Mouse (Mus musculus) layer of hippocampus, adult 8-10 months (tissue): ENCODE data around the gene Tnfrsf26. TPM values are rescaled to one million over a fixed set of nuclear protein-coding genes. Genes with fewer than 3 reads are reported as not detected.
"Not testable (repeated sequence)": the region's sequence is repeated elsewhere in the genome, so short reads cannot be mapped to it uniquely, and the experiment has no call there.

Source experiments
- DNase-seq, 2 experiments: peaks; one replicate each; pipeline ENCODE4 v3.0.0; 2022; ENCODE audit warnings: low spot score in 2 of 2
- total RNA-seq, 4 experiments: library from RNA; stranded (reverse); gene quantifications; 2 replicates each; pipeline ENCODE4 v1.2.4; 2022

Gene Tnfrsf26
- under 1 TPM in 2 of 4 experiments, not detected in 2; 0.16 to 0.32 TPM for total RNA-seq

DNA sequence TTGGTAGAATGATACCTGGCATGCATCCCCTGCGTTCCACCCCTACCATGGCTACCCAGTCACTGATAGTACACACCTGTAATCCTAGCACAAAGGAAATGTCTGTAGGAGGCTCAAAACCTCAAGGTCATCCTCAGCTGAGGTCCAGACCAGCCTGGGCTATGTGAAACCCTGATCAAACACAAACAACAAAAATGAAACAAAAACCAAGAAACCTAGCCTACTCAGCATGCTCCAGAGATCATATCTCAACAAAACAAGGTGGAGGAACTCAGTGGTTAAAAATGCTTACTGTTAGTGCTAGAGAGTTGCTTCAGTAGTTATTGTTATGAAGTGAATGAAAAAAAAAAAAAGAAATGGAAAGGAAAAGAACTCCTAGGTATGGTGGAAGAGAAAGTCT lies at the start of gene Tnfrsf26:
Gene Tnfrsf26 (minus strand): TSS at position 183 of the 400 bp plus-strand sequence.
- DNase-seq, result no peak

DNA sequence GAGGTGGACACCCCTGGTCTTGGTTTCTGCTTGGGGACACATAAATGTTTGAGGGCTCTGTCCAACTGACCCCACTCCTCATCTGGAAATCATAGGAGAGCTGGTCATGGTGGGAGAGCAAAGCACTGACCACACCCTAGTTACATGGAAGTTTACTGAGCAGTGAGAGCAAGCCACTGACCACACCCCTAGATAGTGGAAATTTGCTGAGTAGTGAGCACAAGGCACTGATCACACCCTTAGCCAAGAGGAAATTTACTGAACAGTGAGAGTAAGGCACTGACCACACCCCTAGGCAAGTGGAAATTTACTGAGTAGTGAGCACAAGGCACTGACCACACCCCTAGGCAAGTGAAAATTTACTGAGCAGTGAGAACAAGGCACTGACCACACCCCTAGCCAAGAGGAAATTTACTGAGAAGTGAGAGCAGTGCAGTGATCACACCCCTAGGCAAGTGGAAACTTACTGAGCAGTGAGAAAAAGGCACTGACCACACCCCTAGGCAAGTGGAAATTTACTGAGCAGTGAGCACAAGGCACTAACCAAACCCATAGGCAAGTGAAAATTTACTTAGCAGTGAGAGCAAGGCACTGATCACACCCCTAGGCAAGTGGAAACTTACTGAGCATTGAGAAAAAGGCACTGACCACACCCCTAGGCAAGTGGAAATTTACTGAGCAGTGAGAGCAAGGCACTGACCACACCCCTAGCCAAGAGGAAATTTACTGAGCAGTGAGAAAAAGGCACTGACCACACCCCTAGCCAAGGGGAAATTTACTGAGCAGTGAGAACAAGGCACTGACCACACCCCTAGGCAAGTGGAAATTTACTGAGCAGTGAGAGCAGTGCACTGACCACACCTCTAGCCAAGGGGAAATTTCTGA lies 38.1 kb upstream of the Tnfrsf26 start:
- DNase-seq, result no peak

DNA sequence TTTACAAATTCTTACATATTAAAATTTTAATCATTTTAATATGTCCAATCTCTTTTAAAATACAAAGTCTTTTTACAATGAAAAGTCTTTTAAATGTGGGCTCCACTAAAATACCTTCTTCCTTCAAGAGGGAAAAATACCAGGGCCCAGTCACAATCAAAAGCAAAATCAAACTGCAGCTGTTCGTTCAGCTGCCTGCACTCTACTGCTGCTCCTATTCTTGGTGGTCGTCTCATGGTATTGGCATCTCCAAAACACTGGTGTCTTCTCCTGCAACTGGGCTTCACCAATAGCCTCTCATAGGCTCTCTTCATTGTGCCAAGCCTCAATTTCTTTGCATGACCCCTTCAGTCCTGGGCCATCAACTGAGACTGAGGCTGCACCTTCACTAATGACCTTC lies 34.9 kb upstream of the Tnfrsf26 start:
- no peak for DNase-seq

DNA sequence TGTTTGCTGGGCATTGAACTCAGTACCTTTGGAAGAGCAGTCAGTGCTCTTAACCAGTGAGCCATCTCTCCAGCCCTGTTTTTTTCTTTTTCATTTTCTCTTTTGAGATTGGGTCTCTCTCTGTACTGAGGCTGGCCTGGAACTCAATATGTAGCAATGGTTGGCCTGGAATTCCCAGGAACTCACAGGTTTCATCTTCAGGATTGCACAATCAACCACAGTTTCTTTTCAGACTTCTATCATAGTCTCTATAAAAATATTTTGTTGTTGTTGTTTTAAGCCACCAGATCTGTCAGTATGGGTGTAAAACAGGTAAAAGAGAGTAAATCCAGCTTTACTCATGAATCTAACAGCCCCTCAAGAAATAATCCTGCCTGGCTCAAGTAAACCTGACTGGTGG lies 32.3 kb upstream of the Tnfrsf26 start:
- no peak for DNase-seq

DNA sequence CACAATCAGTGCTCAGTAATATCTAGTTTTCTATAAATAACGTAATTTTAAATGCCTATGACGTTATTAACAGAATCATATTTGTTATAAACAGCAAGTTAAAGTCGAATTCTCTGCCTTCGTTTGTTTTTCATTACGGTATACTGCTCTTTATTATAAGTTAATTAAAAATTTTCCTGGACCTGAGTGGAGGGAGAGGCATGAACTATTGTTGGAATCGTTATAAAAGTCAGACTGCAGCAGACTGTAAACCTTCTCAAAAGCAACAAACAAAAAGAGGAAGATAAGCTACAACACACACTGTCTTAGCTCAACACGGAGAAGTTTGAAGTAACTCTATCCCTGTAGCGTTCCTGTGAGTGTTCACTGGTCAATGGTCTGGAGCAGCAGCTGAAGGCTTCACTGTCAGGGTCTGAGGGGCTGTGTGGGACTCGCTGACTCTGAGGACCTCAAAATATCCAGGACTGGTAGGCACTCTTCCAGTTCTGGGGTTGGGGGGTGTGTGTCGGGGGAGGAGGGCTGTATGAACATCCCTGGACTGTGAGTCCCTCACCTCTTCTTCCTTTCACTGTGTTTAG lies 21.3 kb upstream of the Tnfrsf26 start:
- DNase-seq, result not testable (repeated sequence)

DNA sequence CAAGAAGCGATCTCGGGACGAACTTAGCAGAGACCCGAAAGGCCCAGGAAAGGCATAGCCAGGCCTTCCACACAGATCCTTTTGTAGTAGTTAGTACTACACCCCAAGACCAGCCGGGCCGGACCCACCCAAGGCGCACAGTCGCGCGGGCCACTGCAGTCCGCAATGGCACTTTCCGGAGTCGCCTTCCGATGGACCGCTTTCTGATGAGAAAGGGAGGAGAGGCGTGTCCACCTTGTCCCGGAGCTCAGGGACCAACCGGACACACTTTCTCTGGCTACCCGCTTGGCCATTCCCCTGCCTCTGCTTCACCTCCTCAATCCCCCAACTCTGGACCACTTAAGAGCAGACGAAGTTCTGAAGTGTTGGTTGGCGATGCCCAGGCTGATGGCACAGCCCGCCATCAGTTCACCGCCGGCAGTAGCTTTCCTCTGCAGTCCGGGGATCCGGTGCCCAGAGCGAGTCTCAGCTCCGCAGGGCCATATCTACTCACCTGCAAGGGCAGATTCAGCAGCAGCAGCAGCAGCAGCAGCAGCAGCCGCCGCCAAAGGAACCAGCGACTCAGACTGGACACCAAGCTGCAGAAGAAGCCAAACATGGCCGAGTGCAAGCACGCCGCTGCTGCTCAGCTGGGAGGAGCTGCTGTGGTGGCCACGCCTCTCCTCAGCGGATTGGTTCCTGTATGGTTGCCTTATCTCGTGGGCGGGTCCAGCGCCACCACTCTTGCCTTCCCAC lies 20.7 kb upstream of the Tnfrsf26 start, which contains the start of gene Tnfrsf22:
Gene Tnfrsf22 (minus strand): TSS at position 628 of the 735 bp plus-strand sequence.
- DNase-seq, result peak; percentile 60 to 71

DNA sequence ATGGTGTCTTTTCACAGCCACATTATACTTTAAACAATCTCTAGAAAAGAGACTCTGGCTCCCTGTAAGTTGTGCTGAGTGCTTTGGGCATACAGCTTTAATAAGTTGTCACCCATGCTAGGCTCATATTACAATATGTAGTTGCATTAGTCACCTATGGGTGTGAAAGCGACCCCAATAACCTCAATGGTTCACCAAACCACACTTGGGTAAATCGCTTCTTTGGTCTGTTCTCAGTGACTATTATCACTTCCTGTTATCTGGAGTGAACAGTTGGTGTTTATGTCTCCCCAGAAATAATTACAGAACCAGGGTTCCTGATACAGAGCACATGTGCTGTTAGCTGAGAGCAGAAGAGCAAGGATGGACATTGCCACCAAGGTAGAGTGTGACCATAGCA lies 15.4 kb upstream of the Tnfrsf26 start:
- DNase-seq, result not testable (repeated sequence)

DNA sequence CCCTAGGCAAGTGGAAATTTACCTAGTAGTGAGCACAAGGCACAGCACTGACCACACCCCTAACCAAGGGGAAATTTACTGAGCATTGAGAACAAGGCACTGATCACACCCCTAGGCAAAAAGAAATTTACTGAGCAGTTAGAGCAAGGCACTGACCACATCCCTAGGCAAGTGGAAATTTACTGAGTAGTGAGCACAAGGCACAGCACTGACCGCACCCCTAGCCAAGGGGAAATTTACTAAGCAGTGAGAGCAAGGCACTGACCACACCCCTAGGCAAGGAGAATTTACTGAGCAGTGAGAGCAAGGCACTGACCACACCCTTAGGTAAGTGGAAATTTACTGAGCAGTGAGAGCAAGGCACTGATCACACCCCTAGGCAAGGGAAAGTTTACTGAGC lies 8.2 kb upstream of the Tnfrsf26 start:
- DNase-seq, result no peak

DNA sequence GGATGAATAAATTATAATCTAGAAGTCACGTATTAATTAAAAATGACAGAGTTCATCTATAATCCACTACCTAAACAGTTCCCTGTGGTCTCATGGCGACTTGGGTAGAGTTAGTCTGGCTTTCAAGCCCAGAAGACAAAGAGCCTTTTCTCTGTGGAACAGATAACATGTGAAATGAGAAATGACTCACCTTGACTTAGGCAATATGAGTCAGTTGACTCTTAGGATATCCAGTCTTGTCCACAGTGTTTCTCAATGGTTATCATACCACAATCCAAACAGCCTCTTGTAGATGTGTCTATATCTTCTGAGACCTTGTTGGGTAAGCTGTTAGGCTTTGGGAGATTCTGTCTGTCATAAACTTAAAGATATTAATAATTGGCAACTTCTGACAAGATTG lies 3.0 kb upstream of the Tnfrsf26 start:
- no peak for DNase-seq

DNA sequence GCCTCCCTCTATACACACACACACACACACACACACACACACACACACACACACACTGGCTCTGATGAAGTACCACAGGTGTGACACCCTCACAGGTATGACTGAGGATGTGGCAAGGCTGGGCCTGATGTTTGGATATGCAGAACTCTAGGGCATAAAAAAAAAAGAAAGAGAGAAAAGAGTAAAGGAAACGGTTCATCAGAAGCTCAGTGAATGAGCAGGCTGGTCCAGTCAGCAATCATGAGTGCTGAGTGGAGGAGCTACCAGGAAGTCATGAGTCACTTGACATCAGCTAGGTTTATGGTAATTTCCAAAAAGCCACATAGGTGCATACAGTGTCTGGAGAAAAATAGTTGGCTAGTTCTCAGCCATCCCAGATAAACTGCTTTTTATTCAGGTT lies 979 bp upstream of the Tnfrsf26 start:
- DNase-seq, result no peak

DNA sequence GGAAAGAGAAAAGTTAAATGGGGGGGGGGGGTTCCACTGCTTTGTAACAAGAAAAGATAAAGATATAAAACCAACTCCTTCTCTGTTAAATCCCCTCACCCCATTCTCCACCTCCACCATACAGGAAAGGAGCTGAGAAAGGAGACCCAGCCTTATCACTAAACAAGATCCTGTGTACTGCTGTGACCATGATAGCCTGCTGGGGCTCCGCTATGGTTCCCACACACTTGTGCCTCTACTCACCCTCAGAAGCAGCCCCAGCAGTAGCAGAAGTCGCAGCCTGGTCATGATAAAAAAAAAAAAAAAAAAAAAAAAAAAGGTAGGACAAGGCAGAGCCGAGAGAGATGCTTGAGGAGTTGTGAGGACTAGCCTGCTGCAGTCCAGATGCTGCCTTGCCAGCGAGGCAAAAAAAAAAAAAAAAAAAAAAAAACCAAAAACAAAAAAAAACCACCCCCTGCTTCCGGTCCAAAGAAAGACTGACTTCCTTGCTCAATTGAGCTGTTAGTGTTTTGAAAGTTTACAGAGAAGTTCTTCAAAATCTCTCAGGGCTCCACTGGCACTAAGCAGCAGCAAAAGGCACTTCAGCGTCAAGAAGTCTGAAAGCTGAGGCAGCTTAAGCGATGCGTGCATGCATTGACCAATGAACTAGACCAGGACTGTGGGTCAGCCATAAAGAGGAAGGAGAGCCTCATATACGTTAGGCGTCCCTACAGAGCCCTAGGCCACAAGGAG lies 801 bp downstream of the Tnfrsf26 start:
- DNase-seq, result no peak

DNA sequence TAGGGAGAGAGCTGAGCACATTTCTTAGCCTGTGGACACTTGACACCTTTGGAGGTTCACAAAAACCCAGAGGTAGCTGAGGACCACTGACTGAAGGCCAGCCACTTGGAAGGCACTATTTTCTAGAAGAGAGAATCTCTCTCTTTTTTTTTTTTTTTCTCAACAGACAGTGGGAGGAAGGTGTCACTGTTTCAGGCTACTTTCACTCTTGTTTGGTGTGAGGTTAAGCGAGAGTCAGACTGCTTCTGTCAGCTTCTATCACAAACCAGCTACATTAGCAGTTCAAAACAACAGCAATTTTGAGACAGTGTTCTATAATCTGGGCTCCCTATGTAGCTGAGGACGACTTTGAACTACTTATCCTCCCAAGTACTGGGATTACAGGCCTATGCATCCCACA lies 2.3 kb downstream of the Tnfrsf26 start:
- DNase-seq, result no peak

DNA sequence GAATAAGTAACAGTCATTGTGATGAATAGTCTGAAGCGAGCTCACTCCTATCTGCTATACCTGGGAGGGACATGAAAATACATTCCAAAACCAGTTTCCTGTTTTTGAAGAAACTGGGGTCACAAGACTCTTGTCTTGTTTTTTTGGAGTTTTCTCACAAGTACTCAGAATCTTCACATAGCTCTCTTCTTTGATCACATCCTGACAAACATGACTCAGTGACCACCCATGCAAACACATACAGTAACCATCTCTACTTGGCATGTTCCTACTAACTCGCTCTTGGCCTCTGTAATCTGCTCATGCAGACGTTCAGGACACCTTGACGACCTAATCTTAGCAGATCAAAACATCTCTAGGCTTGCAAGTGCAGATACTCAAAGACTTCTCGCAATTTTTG lies 3.4 kb downstream of the Tnfrsf26 start:
- no peak for DNase-seq

DNA sequence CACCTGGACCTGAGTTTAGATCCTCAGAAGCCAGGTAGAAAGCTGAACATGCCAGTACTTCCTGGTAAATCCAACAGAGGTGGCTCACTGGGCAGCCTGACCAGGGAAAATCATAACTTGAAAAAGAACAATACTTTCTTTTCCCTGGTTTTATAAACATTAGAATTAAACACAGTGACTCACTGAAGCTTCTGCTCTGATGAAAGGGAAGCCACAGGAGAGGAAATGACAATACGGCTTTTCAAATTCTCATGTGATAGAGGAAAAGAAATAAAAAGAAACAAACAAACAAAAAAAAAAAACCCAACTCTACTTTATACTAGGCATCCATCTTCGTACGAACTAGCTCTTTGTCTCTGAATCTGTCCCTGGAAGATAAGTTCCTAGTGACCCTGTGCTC lies 4.0 kb downstream of the Tnfrsf26 start:
- DNase-seq, result no peak

DNA sequence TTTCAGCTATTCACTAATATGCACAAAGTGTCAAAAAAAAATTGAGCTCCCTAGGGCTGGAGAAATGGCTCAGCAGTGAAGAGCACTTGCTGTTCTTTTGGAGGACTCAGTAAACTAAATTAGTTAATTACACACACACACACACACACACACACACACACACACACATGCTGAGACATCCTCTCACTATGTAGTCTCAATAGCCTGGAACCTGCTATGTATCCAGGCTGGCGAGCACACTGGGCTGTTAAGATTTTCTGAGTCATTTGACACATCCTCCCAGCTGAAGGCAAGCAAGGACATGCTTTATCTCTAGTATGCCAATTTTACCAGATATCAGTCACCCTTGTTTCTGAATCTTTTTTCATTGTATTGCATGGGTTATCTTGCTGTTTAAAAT lies 7.6 kb downstream of the Tnfrsf26 start:
- no peak for DNase-seq

DNA sequence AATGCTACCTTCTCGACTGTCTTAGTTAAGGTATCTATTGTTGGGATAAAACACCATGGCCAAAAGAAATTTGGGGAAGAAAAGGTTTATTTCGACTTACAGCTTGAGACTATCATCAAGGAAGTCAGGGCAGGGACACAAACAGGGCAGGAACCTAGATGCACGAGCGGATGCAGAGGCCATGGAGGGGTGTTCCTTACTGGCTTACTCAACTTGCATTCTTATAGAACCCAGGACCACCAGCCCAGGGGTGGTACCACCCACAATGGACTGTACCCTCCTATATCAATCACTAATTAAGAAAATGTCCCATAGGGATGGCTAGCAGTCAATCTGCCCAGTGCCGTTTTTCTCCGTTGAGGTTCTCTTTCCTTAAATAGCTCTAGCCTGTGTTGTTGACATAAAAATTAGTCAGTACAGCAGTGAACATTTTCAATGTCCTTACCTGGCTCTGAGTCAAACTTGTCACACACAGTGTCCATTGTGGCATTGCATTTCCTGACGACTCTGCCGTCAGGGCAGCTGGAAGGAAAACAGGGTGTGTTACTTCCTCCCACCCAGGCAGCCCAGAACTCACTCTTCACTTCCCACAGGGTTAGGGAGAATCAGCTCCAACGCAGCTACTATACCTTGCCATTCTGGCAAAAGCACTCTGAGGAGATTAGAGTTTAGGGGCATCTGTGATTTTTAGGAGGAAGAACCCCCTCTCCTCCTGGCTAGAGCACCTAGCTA lies 14.0 kb downstream of the Tnfrsf26 start:
- no peak for DNase-seq

DNA sequence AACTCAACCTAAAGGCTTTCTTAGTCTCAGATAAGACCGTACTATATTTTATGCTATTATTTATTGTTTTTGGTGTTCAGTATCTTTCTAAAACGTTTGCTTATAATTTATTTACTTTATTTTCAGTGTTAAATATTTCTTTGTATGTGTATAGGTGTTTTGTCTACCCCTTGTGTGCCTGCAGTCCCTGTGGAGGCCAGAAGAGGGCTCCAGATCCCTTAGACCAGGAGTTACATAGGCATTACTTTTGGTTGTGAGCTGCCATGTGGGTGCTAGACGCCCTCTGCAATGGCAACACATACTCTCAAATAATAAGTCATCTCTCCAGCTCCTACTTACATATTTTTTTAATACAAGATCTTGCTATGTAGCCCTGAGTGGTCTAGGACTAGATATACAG lies 16.3 kb downstream of the Tnfrsf26 start:
- no peak for DNase-seq

DNA sequence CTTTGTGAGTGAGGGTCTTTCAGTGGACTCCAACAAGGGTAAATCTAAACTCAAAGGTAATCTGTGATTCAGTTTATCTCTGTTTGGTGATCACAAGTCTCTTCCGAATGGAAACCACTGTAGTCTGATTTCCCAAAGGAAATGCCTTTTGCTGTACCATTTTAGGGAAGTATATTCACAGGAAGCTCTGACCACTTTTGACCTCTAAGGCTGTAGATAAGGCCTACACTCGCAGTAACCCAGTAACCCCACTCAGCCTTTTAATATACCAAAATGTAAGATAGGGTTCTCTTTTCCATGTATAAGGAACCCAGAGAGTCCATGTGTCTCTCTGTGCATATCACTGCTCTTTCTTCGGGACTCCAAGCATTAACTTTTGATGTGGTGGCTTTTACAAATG lies 23.2 kb downstream of the Tnfrsf26 start:
- DNase-seq, result no peak

DNA sequence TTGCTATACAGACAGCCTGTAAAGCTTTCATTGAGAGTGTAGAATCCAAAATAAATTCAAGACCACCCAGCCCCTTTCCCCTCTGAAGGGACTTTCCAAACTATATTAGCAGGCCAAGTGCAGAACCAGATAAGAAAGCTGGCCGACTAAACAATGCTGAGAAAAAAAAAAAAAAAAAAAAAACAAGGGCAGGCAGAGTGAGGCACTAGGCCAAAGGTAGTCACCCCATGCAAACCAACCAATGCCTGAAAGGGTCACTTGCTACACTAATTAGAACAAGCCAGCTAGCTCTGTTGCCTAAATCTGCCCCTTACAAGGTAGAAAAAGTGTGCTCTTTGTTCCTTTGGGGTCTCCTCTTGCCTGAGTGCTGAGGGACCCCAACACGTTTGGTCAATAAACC lies 23.6 kb downstream of the Tnfrsf26 start:
- no peak for DNase-seq

DNA sequence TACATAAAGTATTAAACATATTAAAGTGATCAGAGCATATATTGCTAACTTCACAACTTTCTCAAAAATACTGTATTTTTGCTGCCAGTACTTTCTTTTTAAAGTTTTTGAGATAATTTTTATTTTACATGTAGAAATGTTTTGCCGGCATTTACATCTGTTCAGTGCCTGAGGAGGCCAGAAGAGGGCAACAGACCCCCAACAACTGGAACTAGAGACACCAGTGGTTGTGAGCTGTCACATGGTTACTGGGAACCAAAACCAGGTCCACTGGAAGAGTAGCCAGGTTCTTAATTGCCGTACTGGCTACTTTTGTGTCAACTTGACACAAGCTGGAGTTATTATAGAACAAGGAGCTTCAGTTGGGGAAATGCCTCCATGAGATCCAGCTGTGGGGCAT lies 26.8 kb downstream of the Tnfrsf26 start:
- no peak for DNase-seq

DNA sequence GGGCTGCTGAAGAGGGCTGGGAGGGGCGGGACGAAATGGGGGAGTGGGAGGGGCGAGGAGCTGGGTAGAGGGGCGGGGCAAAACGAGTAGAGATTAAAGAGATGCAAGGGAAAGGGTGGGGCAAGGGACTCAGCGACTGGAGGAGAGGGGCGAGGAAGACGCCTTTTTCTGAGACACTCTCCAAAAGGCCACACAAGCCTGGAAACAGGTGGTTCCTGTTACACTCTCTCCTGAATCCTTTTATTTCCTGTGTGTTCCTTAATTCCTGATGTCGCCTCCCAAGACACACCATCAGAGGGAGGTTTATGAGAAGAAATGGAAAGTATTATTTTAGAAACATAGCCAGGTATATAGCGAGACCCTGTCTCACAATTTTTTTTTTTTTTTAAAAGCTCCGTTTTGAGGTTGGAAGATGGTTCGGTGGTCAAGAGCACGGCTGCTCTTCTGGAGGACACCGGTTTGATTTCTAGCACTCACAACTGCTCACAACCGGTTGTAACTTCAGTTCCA lies 28.2 kb downstream of the Tnfrsf26 start:
- DNase-seq, result no peak
